Mouse (Mus musculus) spleen, adult 2 months (tissue): ENCODE measurements at regions not wholly inside any gene's neighbourhood (a gene's known extent, or its start where the extent isn't known, plus 50 kb on each side); places are given as distances from the start of the nearest gene placed in this dataset.

Experiments used
- CTCF ChIP-seq: fragments of 200-500 bp; IDR thresholded peaks from 2 replicates; pipeline ENCODE4 v1.5.1; 2011; ENCODE audit warnings: mild to moderate bottlenecking, inconsistent platforms; ENCODE audit not compliant: insufficient read depth, insufficient read length, insufficient replicate concordance; ENCODE audit errors: extremely low read depth
- POLR2A ChIP-seq: fragments of 200-500 bp; IDR thresholded peaks from 2 replicates; pipeline ENCODE4 v1.6.1; 2011; ENCODE audit warnings: low read depth, low read length, inconsistent platforms

DNA sequence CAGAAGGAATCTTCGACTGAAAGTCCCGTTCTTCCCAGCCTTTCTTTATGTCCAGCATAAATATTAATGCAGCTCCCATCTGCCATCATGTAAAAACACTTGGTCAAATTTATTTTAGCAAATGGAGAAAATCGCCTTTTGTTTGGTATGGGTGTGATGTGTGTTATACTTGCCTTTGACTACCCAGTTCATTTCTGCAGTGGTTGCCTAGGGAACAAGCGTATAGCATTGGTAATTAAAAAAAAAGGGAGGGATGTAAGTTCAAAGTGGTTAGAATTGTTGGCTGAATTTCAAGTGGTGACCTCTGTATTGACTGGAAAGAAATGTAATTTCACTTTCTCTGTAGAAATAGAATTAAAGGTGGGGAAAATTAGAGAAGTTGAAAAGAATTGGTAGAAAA, 75.6 kb upstream of the Lcorl start:
- TF ChIP-seq CTCF (no peak), POLR2A (no peak)
